Mouse (Mus musculus) urinary bladder, adult 2 months (tissue): ENCODE results near the gene Nfib. TPM values are rescaled to one million over a fixed set of nuclear protein-coding genes. Genes with fewer than 3 reads are reported as not detected.

Source experiments
- DNase-seq: peaks from one replicate; pipeline ENCODE4 v3.0.0; 2022; ENCODE audit warnings: low spot score
- polyA plus RNA-seq: library from polyadenylated mRNA; depleted of rRNA; stranded (reverse); fragments of >200 nt; gene quantifications from 2 replicates; pipeline ENCODE4 v1.2.3, GENCODE M21; 2012

Nfib gene
- polyA plus RNA-seq, 1 experiment = 28.0 TPM

GRCm38 (mm10) chr4:82466144-82466543 is 239.4 kb downstream of the Nfib start:
- no peak for DNase-seq

GRCm38 (mm10) chr4:82464051-82464632 is 241.4 kb downstream of the Nfib start:
- DNase-seq = no peak

- no peak for DNase-seq
Observed at GRCm38 (mm10) chr4:82463189-82463715, 242.3 kb downstream of the Nfib start.

GRCm38 (mm10) chr4:82461676-82462075 is 243.9 kb downstream of the Nfib start:
- DNase-seq = no peak

- DNase-seq = no peak
Observed at GRCm38 (mm10) chr4:82458895-82459294, 246.7 kb downstream of the Nfib start.

GRCm38 (mm10) chr4:82456908-82457307 is 248.6 kb downstream of the Nfib start:
- DNase-seq = no peak

GRCm38 (mm10) chr4:82456323-82456713 is 249.2 kb downstream of the Nfib start:
- DNase-seq = no peak

- no peak for DNase-seq
Observed at GRCm38 (mm10) chr4:82455617-82456322, 249.8 kb downstream of the Nfib start.

- no peak for DNase-seq
Observed at GRCm38 (mm10) chr4:82454989-82455388, 250.6 kb downstream of the Nfib start.

- DNase-seq = no peak
Observed at GRCm38 (mm10) chr4:82453341-82453740, 252.2 kb downstream of the Nfib start.

GRCm38 (mm10) chr4:82452905-82453304 is 252.6 kb downstream of the Nfib start:
- DNase-seq = no peak

GRCm38 (mm10) chr4:82447061-82447671 is 258.4 kb downstream of the Nfib start:
- DNase-seq = peak; percentile 43

- no peak for DNase-seq
Observed at GRCm38 (mm10) chr4:82444078-82444477, 261.5 kb downstream of the Nfib start.

- no peak for DNase-seq
Observed at GRCm38 (mm10) chr4:82443441-82443840, 262.1 kb downstream of the Nfib start.

- DNase-seq = no peak
Observed at GRCm38 (mm10) chr4:82443003-82443402, 262.5 kb downstream of the Nfib start.

GRCm38 (mm10) chr4:82440606-82441005 is 264.9 kb downstream of the Nfib start:
- DNase-seq = no peak

GRCm38 (mm10) chr4:82439813-82440212 is 265.7 kb downstream of the Nfib start:
- no peak for DNase-seq

- no peak for DNase-seq
Observed at GRCm38 (mm10) chr4:82438631-82439030, 266.9 kb downstream of the Nfib start.

- no peak for DNase-seq
Observed at GRCm38 (mm10) chr4:82437533-82438318, 267.8 kb downstream of the Nfib start.

GRCm38 (mm10) chr4:82436656-82437055 is 268.9 kb downstream of the Nfib start:
- no peak for DNase-seq

GRCm38 (mm10) chr4:82435716-82436115 is 269.8 kb downstream of the Nfib start:
- DNase-seq = no peak
